Mouse (Mus musculus) limb, embryonic 14.5 days (tissue): ENCODE measurements around the gene Mettl8. TPM values are rescaled to one million over a fixed set of nuclear protein-coding genes. Genes with fewer than 3 reads are reported as not detected.

Experiments
- ATAC-seq: fragments of 200-750 bp; cut with Nextera tagmentation; 2 replicates; pipeline ENCODE4 v1.8.0; 2017; ENCODE audit warnings: low read depth, moderate number of reproducible peaks, moderate TSS enrichment; ENCODE audit not compliant: low FRiP score
- DNase-seq: peaks from one replicate; pipeline ENCODE4 v3.0.0-alpha.2; 2015; ENCODE audit warnings: low spot score
- H3K27ac ChIP-seq: fragments of 300-500 bp; sonication (generic); replicated peaks from 2 replicates; pipeline ENCODE4 v1.5.1; 2014; ENCODE audit warnings: low read depth, mild to moderate bottlenecking, low read length, moderate library complexity, mixed read lengths
- H3K27me3 ChIP-seq: fragments of 300-500 bp; sonication (generic); 2 replicates; pipeline ENCODE4 v1.6.1; 2014; ENCODE audit warnings: low read length, mixed read lengths; ENCODE audit not compliant: control insufficient read depth, insufficient read depth
- H3K36me3 ChIP-seq: fragments of 300-500 bp; sonication (generic); 2 replicates; pipeline ENCODE4 v1.6.1; 2014; ENCODE audit warnings: mild to moderate bottlenecking, low read length, moderate library complexity, mixed read lengths; ENCODE audit not compliant: control insufficient read depth, insufficient read depth
- H3K4me1 ChIP-seq: fragments of 300-500 bp; sonication (generic); 2 replicates; pipeline ENCODE4 v1.6.1; 2014; ENCODE audit warnings: antibody characterized with exemption, low read length, mixed read lengths; ENCODE audit not compliant: control insufficient read depth, insufficient read depth
- H3K4me2 ChIP-seq: fragments of 300-500 bp; sonication (generic); replicated peaks from 2 replicates; pipeline ENCODE4 v1.6.1; 2014; ENCODE audit warnings: low read depth, mild to moderate bottlenecking, low read length, moderate library complexity; ENCODE audit not compliant: severe bottlenecking
- H3K4me3 ChIP-seq: fragments of 300-500 bp; sonication (generic); replicated peaks from 2 replicates; pipeline ENCODE4 v1.5.1; 2014; ENCODE audit warnings: low read length
- H3K9ac ChIP-seq: fragments of 300-500 bp; sonication (generic); 2 replicates; pipeline ENCODE4 v1.6.1; 2014; ENCODE audit warnings: mild to moderate bottlenecking, low read depth, low read length, moderate library complexity; ENCODE audit not compliant: severe bottlenecking
- H3K9me3 ChIP-seq: fragments of 300-500 bp; sonication (generic); 2 replicates; pipeline ENCODE4 v1.6.1; 2016; ENCODE audit warnings: low read length; ENCODE audit not compliant: control insufficient read depth
- POLR2A ChIP-seq: fragments of 200-500 bp; IDR thresholded peaks from 2 replicates; pipeline ENCODE4 v1.8.0; 2012; ENCODE audit warnings: inconsistent platforms, mild to moderate bottlenecking, moderate library complexity, borderline replicate concordance; ENCODE audit not compliant: insufficient read depth, insufficient read length; ENCODE audit errors: extremely low read depth
- WGBS: fragments of 180-500 bp; shearing (Covaris S2); extraction: QIAGEN DNeasy Blood & Tissue Kit; methylation state at CpG from one replicate; pipeline ENCODE4 v1.1.7; 2014; 5-methylcytosine and 5-hydroxymethylcytosine counted together
- polyA plus RNA-seq, 2 experiments: library from polyadenylated mRNA; depleted of rRNA in 1 of 2; stranded (reverse) in 1 of 2; unstranded in 1 of 2; fragments of >200 nt; fragmentation: Nextera tagmentation in 1 of 2; extraction: Ambion mirVana in 1 of 2; gene quantifications; 2 replicates each; pipeline versions ENCODE4 v1.2.1 to v1.2.3; 2012 to 2014

Mettl8 gene
- polyA plus RNA-seq, 2 experiments, result 13.6 to 14.8 TPM

- TF ChIP-seq POLR2A, result no peak
- H3K9ac ChIP-seq, result no peak overlapping the region
- whole genome bisulfite sequencing, result 86% methylated on average over 1 of the region's 1 CpGs
- no peak overlapping the region for H3K27ac ChIP-seq
- H3K4me3 ChIP-seq, result no peak overlapping the region
- DNase-seq (no peak), ATAC-seq (no peak)
- no peaks in the 10 kb centered on the region for H3K9me3 ChIP-seq
- H3K36me3 ChIP-seq, result no peaks in the 10 kb centered on the region
- H3K4me2 ChIP-seq, result no peak overlapping the region
- no peaks in the 10 kb centered on the region for H3K4me1 ChIP-seq
- no peaks in the 10 kb centered on the region for H3K27me3 ChIP-seq
Measured at GRCm38 (mm10) chr2:71002509-71002908, 52.9 kb downstream of the Mettl8 start.

- Histone ChIP-seq H3K9ac (no peak overlapping the region), H3K9me3 (no peaks in the 10 kb centered on the region), H3K4me2 (no peak overlapping the region), H3K27ac (no peak overlapping the region), H3K4me3 (no peak overlapping the region), H3K27me3 (no peaks in the 10 kb centered on the region), H3K36me3 (no peaks in the 10 kb centered on the region), H3K4me1 (no peaks in the 10 kb centered on the region)
- 73% methylated on average over 2 of the region's 2 CpGs for WGBS
- ATAC-seq (no peak), DNase-seq (no peak)
- no peak for TF ChIP-seq POLR2A
Measured at GRCm38 (mm10) chr2:70998771-70999170, 56.6 kb downstream of the Mettl8 start.

GRCm38 (mm10) chr2:70996438-70996837, 58.9 kb downstream of the Mettl8 start:
- Histone ChIP-seq H3K9ac (no peak overlapping the region), H3K4me3 (no peak overlapping the region), H3K27me3 (no peaks in the 10 kb centered on the region), H3K4me2 (no peak overlapping the region), H3K9me3 (no peaks in the 10 kb centered on the region), H3K36me3 (no peaks in the 10 kb centered on the region), H3K27ac (no peak overlapping the region), H3K4me1 (no peaks in the 10 kb centered on the region)
- 93% methylated on average over 7 of the region's 7 CpGs for WGBS
- no peak for ATAC-seq
- no peak for DNase-seq
- TF ChIP-seq POLR2A, result no peak

- Histone ChIP-seq H3K4me1 (no peaks in the 10 kb centered on the region), H3K9ac (no peak overlapping the region), H3K36me3 (no peaks in the 10 kb centered on the region), H3K27ac (no peak overlapping the region), H3K27me3 (no peaks in the 10 kb centered on the region), H3K4me3 (no peak overlapping the region), H3K9me3 (no peaks in the 10 kb centered on the region), H3K4me2 (no peak overlapping the region)
- ATAC-seq (no peak), DNase-seq (no peak)
- 91% methylated on average over 4 of the region's 4 CpGs for WGBS
- no peak for TF ChIP-seq POLR2A
Measured at GRCm38 (mm10) chr2:70995900-70996299, 59.5 kb downstream of the Mettl8 start.

GRCm38 (mm10) chr2:70993740-70994139, 61.6 kb downstream of the Mettl8 start:
- no peaks in the 10 kb centered on the region for H3K9me3 ChIP-seq
- H3K27me3 ChIP-seq, result no peaks in the 10 kb centered on the region
- H3K4me1 ChIP-seq, result no peaks in the 10 kb centered on the region
- H3K9ac ChIP-seq, result no peak overlapping the region
- TF ChIP-seq POLR2A, result no peak
- DNase-seq (no peak), ATAC-seq (no peak)
- H3K36me3 ChIP-seq, result no peaks in the 10 kb centered on the region
- H3K4me3 ChIP-seq, result no peak overlapping the region
- no peak overlapping the region for H3K4me2 ChIP-seq
- H3K27ac ChIP-seq, result no peak overlapping the region
- WGBS, result 63% methylated on average over 3 of the region's 3 CpGs

GRCm38 (mm10) chr2:70992715-70993114, 62.7 kb downstream of the Mettl8 start:
- H3K4me1 ChIP-seq, result no peaks in the 10 kb centered on the region
- no peak overlapping the region for H3K4me2 ChIP-seq
- H3K27ac ChIP-seq, result no peak overlapping the region
- H3K27me3 ChIP-seq, result no peaks in the 10 kb centered on the region
- H3K9me3 ChIP-seq, result no peaks in the 10 kb centered on the region
- ATAC-seq (no peak), DNase-seq (no peak)
- H3K4me3 ChIP-seq, result no peak overlapping the region
- H3K9ac ChIP-seq, result no peak overlapping the region
- WGBS, result 85% methylated on average over 2 of the region's 2 CpGs
- no peak for TF ChIP-seq POLR2A
- H3K36me3 ChIP-seq, result no peaks in the 10 kb centered on the region
